Comparison of ENCODE assay signal across 9 mouse cellular contexts in genomic region chr1:62717552-62718236, GRCm38 (mm10). TPM values are rescaled to one million over a fixed set of nuclear protein-coding genes. Genes with fewer than 3 reads are reported as not detected.
DNase-seq lines count a peak whose midpoint lies in the region; TF ChIP-seq lines count a peak whose summit lies in the region.
"Had no signal": no experiment of that assay in that cellular context is flagged by ENCODE, and none has a peak within 500 bp of the region (broad histone marks: within the 10 kb centered on the region; RNA-seq: fewer than 3 reads in every experiment).

No protein-coding gene starts in this region.

- DNase-seq in gastrocnemius, adult 2 months, result no peak
- DNase-seq in gastrocnemius, postnatal 25 days, result no peak
- peak; percentile 84 for DNase-seq in NIH3T3 (ENCODE audit: low read depth)
- DNase-seq in hindbrain, embryonic 10.5 days (ENCODE audit: low spot score), result peak; percentile 54
- no peak for DNase-seq in thymus, postnatal 14 days
- DNase-seq in thymus, postnatal 0 days (ENCODE audit: low spot score), result no peak
- DNase-seq in c-Kit-positive CD71-positive TER-119-positive erythroid progenitor cells, embryonic 14.5 days (ENCODE audit: low spot score), result no peak

- H3K4me1 ChIP-seq in hindbrain, embryonic 10.5 days (replicated peaks), result peaks cover 54% of the 10 kb centered on the region

- H3K79me2 ChIP-seq in macrophage (ENCODE audit: inconsistent target), result peaks cover 80% of the 10 kb centered on the region

- intact Hi-C loops in gastrocnemius, adult 2 months (cut with DNase I), result no loop called here

- TF ChIP-seq CTCF in gastrocnemius, adult 2 months (IDR thresholded peaks at IDR 0.05), result peak; percentile 46

- H3K4me3 ChIP-seq in gastrocnemius, adult 2 months, result peak overlapping the region; percentile 9
- H3K4me3 ChIP-seq in hindbrain, embryonic 10.5 days, result no peak overlapping the region
- H3K4me3 ChIP-seq in macrophage (ENCODE audit: inconsistent target), result no peak overlapping the region
- H3K4me3 ChIP-seq: heart, embryonic 15.5 days had no signal

- H3K27ac ChIP-seq in gastrocnemius, adult 2 months, result peak overlapping the region; percentile 77
- H3K27ac ChIP-seq in hindbrain, embryonic 10.5 days, result peak overlapping the region; percentile 56
- H3K27ac ChIP-seq in macrophage, result peak overlapping the region; percentile 99
- H3K27ac ChIP-seq: heart, embryonic 15.5 days had no signal

- H3K9me3 ChIP-seq in hindbrain, embryonic 10.5 days, result no peaks in the 10 kb centered on the region
- H3K9me3 ChIP-seq: heart, embryonic 15.5 days had no signal

- H3K36me3 ChIP-seq in hindbrain, embryonic 10.5 days, result peaks cover 4% of the 10 kb centered on the region; the same call in 1 of the 2 replicates
- peaks cover 4% of the 10 kb centered on the region; the same call in 1 of the 2 replicates for H3K36me3 ChIP-seq in macrophage (ENCODE audit: inconsistent target)
- H3K36me3 ChIP-seq: heart, embryonic 15.5 days had no signal

- WGBS in hindbrain, embryonic 10.5 days, result 45% methylated on average over 13 of the region's 13 CpGs
- 95% methylated on average over 12 of the region's 13 CpGs for WGBS in macrophage (ENCODE audit: missing documents)

- 0 out of 2 replicates have a peak, but pooled peaks cover 13% of the 10 kb centered on the region for H3K27me3 ChIP-seq in hindbrain, embryonic 10.5 days (ENCODE audit: insufficient read depth, poor library complexity, severe bottlenecking)
- H3K27me3 ChIP-seq: heart, embryonic 15.5 days had no signal

RNA-seq across cellular contexts. Expression of gene Nrp2, which starts 14.6 kb away (rescaled TPM):
- 1 to 10 TPM; 2.9 to 6.8 TPM for total RNA-seq in gastrocnemius, adult 2 months (2021)
- 1 to 10 TPM; 4.5 to 6.0 TPM for total RNA-seq in gastrocnemius, postnatal 25 days (2021)
- polyA plus RNA-seq in hindbrain, embryonic 10.5 days (2016; fragmentation: Nextera tagmentation; extraction: Ambion mirVana), result 21.8 and 23.1 TPM in 2 replicates
- 1,000 to 10,000 TPM in 6 of 26 experiments, 100 to 1,000 TPM in 20; 275 to 1,404 (median 593) TPM for total RNA-seq in macrophage (2018; cell fraction: chromatin; rRNA removed)
- 100 to 1,000 TPM; 170 to 422 (median 277) TPM for total RNA-seq in macrophage (2018; cell fraction: cytosol; rRNA removed)
- 1,000 to 10,000 TPM in 1 of 26 experiments, 100 to 1,000 TPM in 25; 397 to 1,005 (median 731) TPM for total RNA-seq in macrophage (2018; cell fraction: nucleus; rRNA removed)
- polyA plus RNA-seq in macrophage (2018), result 145 to 272 TPM (median 160 TPM) in 3 replicates
- 1.6 and 1.7 TPM in 2 replicates for polyA plus RNA-seq in thymus, postnatal 0 days (2015; fragmentation: Nextera tagmentation; extraction: Ambion mirVana)

Comparison
In these comparisons a context has a peak if more than half of its experiments do, and no peak if none do; other contexts are left out.
1. DNase-seq: peak in NIH3T3 (single experiment) and hindbrain, embryonic 10.5 days (single experiment); none in gastrocnemius, adult 2 months (single experiment), gastrocnemius, postnatal 25 days (single experiment), thymus, postnatal 14 days (single experiment), thymus, postnatal 0 days (single experiment) and c-Kit-positive CD71-positive TER-119-positive erythroid progenitor cells, embryonic 14.5 days (single experiment).
2. Peak in every context shown above with its lines, with median percentiles within 50 percentile points of each other: H3K27ac ChIP-seq.